Mouse (Mus musculus) CH12.LX (cell line): Measurements from ENCODE around the gene Nup188. TPM values are rescaled to one million over a fixed set of nuclear protein-coding genes. Genes with fewer than 3 reads are reported as not detected.

Source experiments
- DNase-seq: peaks from one replicate; pipeline ENCODE4 v3.0.0-alpha.2; 2013; ENCODE audit errors: extremely low read depth
- H3K27ac ChIP-seq: 2 replicates; pipeline ENCODE4 v1.5.1; 2012; ENCODE audit warnings: low read depth, mild to moderate bottlenecking, control low read depth, moderate library complexity; ENCODE audit not compliant: insufficient read depth
- H3K27me3 ChIP-seq: replicated peaks from 2 replicates; pipeline ENCODE3; 2012; ENCODE audit warnings: inconsistent platforms
- H3K36me3 ChIP-seq, 2 experiments: replicated peaks in 1 of 2; 2 replicates each; pipeline versions ENCODE3 to v1.6.1; 2012; ENCODE audit warnings: inconsistent platforms in 1 of 2, low read length in 1 of 2, mild to moderate bottlenecking in 1 of 2, mixed read lengths in 1 of 2, moderate library complexity in 1 of 2; ENCODE audit not compliant: control insufficient read depth in 1 of 2, insufficient read depth in 1 of 2
- H3K4me1 ChIP-seq, 2 experiments: 2 replicates each; pipeline ENCODE4 v1.6.1; 2012; ENCODE audit warnings: inconsistent platforms in 1 of 2, moderate library complexity in 1 of 2; ENCODE audit not compliant: insufficient read depth in 2 of 2, control insufficient read depth in 1 of 2
- H3K4me2 ChIP-seq: 2 replicates; pipeline ENCODE4 v1.6.1; 2012; ENCODE audit warnings: low read depth, mild to moderate bottlenecking, control low read depth; ENCODE audit not compliant: poor library complexity, insufficient read depth, severe bottlenecking
- H3K4me3 ChIP-seq, 3 experiments: fragments of 150-350 bp in 1 of 3; sonication (generic) in 1 of 3; replicated peaks in 1 of 3; 2 replicates each; pipeline versions ENCODE3 to v1.5.1; 2011 to 2012; ENCODE audit warnings: low read depth in 2 of 3, low read length in 2 of 3, mild to moderate bottlenecking in 2 of 3, moderate library complexity in 2 of 3, control low read depth in 1 of 3, improper control_type of control experiment in 1 of 3, inconsistent platforms in 1 of 3, mixed read lengths in 1 of 3; ENCODE audit not compliant: poor library complexity in 1 of 3
- H3K79me2 ChIP-seq: replicated peaks from 2 replicates; pipeline ENCODE4 v1.6.1; 2012; ENCODE audit warnings: mild to moderate bottlenecking, moderate library complexity; ENCODE audit not compliant: control insufficient read depth, poor library complexity, insufficient read depth, severe bottlenecking; ENCODE audit errors: extremely low read depth
- H3K9ac ChIP-seq: 2 replicates; pipeline ENCODE4 v1.6.1; 2012; ENCODE audit warnings: low read depth, mild to moderate bottlenecking, control low read depth, moderate library complexity; ENCODE audit not compliant: insufficient read depth
- H3K9me3 ChIP-seq: replicated peaks from 2 replicates; pipeline ENCODE3; 2012; ENCODE audit warnings: low read length, inconsistent platforms, mixed read lengths
- CTCF ChIP-seq, 2 experiments: IDR thresholded peaks in 1 of 2; conservative IDR thresholded peaks in 1 of 2; 2 replicates each; pipeline ENCODE4 v1.5.1; 2011 to 2012; ENCODE audit warnings: low read depth in 2 of 2, low read length in 2 of 2, improper control_type of control experiment in 1 of 2, inconsistent platforms in 1 of 2, mild to moderate bottlenecking in 1 of 2, moderate library complexity in 1 of 2
- E2F4 ChIP-seq: IDR thresholded peaks from 2 replicates; pipeline ENCODE4 v1.6.1; 2011; ENCODE audit warnings: low read depth, low read length, improper control_type of control experiment; ENCODE audit not compliant: insufficient replicate concordance
- EP300 ChIP-seq: IDR thresholded peaks from 2 replicates; pipeline ENCODE4 v1.6.1; 2011; ENCODE audit warnings: low read length, improper control_type of control experiment
- ETS1 ChIP-seq: conservative IDR thresholded peaks from 2 replicates; pipeline ENCODE4 v1.6.1; 2012; ENCODE audit warnings: low read depth, mild to moderate bottlenecking, inconsistent platforms, low read length, improper control_type of control experiment, moderate library complexity
- MEF2A ChIP-seq: IDR thresholded peaks from 2 replicates; pipeline ENCODE4 v1.6.1; 2014; ENCODE audit warnings: low read depth, mild to moderate bottlenecking, inconsistent platforms, low read length, improper control_type of control experiment, borderline replicate concordance
- MYC ChIP-seq: IDR thresholded peaks from 2 replicates; pipeline ENCODE4 v1.6.1; 2011; ENCODE audit warnings: low read depth, mild to moderate bottlenecking, improper control_type of control experiment, low read length
- NELFE ChIP-seq: IDR thresholded peaks from 2 replicates; pipeline ENCODE4 v1.6.1; 2011; ENCODE audit warnings: low read depth, low read length, improper control_type of control experiment
- POLR2A ChIP-seq: IDR thresholded peaks from 2 replicates; pipeline ENCODE4 v1.6.1; 2011; ENCODE audit warnings: low read depth, mild to moderate bottlenecking, improper control_type of control experiment, low read length
- RAD21 ChIP-seq: IDR thresholded peaks from 2 replicates; pipeline ENCODE4 v1.6.1; 2011; ENCODE audit warnings: low read depth, mild to moderate bottlenecking, low read length, improper control_type of control experiment, moderate library complexity
- SMC3 ChIP-seq: IDR thresholded peaks from 2 replicates; pipeline ENCODE4 v1.6.1; 2011; ENCODE audit warnings: low read depth, low read length, improper control_type of control experiment
- TCF12 ChIP-seq: IDR thresholded peaks from 2 replicates; pipeline ENCODE4 v1.6.1; 2014; ENCODE audit warnings: low read depth, mild to moderate bottlenecking, inconsistent platforms, low read length, improper control_type of control experiment
- ZNF384 ChIP-seq: IDR thresholded peaks from 2 replicates; pipeline ENCODE4 v1.6.1; 2012; ENCODE audit warnings: low read depth, low read length, improper control_type of control experiment, inconsistent platforms
- dilution Hi-C: fragments of 300-500 bp; cut with MboI; formaldehyde crosslinking; loops from 2 replicates; pipeline ENCODE4 v1.14.3; 2020; ENCODE audit warnings: low sequenced_read_pairs; ENCODE audit not compliant: extremely low pct_unique_long_range_greater_than_20kb, extremely low pct_ligation_motif_present
- in situ Hi-C: fragments of 300-500 bp; cut with MboI; formaldehyde crosslinking; loops from 3 replicates; pipeline ENCODE4 v1.14.3; 2019; ENCODE audit warnings: low sequenced_read_pairs, low pct_ligation_motif_present, low pct_unique_long_range_greater_than_20kb, mixed read lengths
- polyA plus RNA-seq: library from polyadenylated mRNA; unstranded; fragments of >175 nt; gene quantifications from 2 replicates; pipeline ENCODE4 v1.2.1, GENCODE M21; 2012; ENCODE audit warnings: low read depth; ENCODE audit not compliant: insufficient read length
- total RNA-seq, 2 experiments: library from RNA; depleted of rRNA; stranded (reverse); fragments of 300-350 nt in 1 of 2; fragments of >200 nt in 1 of 2; gene quantifications; 2 replicates each; pipeline ENCODE4 v1.2.3; 2012 to 2014

Nup188 gene
- total and polyA plus RNA-seq, 3 experiments = 19.7 to 58.8 (median 47.6) TPM

- in situ Hi-C loops (no loop called here), dilution Hi-C loops (no loop called here)
- H3K4me3 ChIP-seq = no peak overlapping the region
- TF ChIP-seq CTCF (conservative IDR thresholded peaks at IDR 0.05 in 1 of 2, IDR thresholded peaks at IDR 0.05 in 1 of 2; ENCODE audit: low read depth in 2 of 2, low read length in 2 of 2) (peak in 1 of 2 experiments; percentile 46; a peak in 2 of 4 replicates), MYC (0 out of 2 replicates have a peak, but pooled peaks have one; percentile 20), RAD21 (peak; percentile 23), EP300 (no peak), SMC3 (peak; percentile 34)
- TF ChIP-seq, all 38 proteins: peak for 4
- no peaks in the 10 kb centered on the region for H3K27me3 ChIP-seq
- H3K9ac ChIP-seq = no peak overlapping the region
- peaks cover 18 to 44% of the 10 kb centered on the region in 2 experiments for H3K4me1 ChIP-seq
- peaks cover 34 to 81% of the 10 kb centered on the region in 2 experiments for H3K36me3 ChIP-seq
- H3K4me2 ChIP-seq = no peak overlapping the region
- H3K9me3 ChIP-seq = no peaks in the 10 kb centered on the region
- DNase-seq = no peak
- H3K79me2 ChIP-seq = no peaks in the 10 kb centered on the region
- no peak overlapping the region for H3K27ac ChIP-seq
Observed at GRCm38 (mm10) chr2:30261064-30261736, 25.0 kb upstream of the Nup188 start.

DNA sequence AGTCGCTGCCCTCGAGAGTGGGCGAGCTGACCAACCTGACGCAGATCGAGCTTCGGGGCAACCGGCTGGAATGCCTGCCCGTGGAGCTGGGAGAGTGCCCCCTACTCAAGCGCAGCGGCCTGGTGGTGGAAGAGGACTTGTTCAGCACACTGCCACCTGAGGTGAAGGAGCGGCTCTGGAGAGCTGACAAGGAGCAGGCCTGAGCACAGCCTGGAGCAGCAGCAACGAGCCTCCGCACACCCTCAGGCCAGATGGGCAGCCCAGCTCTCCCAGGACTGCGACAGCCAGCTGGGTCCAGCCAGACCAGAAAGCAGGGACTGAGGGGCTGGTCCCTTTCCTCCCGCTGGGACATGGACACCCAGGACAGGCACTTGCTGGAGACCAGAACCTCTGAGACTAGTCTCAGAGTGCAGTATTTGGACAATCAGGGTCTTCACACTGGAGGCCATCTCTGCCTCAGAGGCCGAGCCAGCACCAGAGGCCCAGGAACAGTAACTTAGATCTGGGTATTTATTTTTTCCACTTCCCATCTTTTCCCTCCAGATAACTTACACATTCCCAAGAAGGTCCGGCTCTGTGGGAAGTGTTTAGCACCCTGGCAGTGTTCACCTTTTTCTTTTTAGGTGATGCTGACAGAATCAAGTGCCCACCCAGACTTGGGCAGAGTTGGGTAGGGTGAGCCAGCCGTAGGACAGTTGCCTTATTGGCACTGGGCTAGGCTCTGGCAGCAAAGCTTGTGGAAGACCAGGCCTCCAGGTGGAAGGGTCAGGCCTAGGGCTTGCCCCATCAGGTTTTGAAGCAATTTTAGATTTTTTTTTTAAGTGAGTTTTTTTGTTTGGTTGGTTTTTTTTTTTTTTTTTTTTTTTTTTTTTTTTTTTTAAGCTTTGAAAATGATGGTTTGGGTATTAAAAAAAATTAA lies 24.0 kb upstream of the Nup188 start:
- dilution Hi-C loops (no loop called here), in situ Hi-C loops (no loop called here)
- no peak overlapping the region for H3K9ac ChIP-seq
- H3K79me2 ChIP-seq = no peaks in the 10 kb centered on the region
- no peak overlapping the region for H3K4me3 ChIP-seq
- H3K36me3 ChIP-seq = peaks cover 24 to 71% of the 10 kb centered on the region in 2 experiments
- no peak overlapping the region for H3K4me2 ChIP-seq
- H3K27me3 ChIP-seq = no peaks in the 10 kb centered on the region
- no peak overlapping the region for H3K27ac ChIP-seq
- H3K4me1 ChIP-seq = peaks cover 23 to 52% of the 10 kb centered on the region in 2 experiments
- no peaks in the 10 kb centered on the region for H3K9me3 ChIP-seq
- TF ChIP-seq ZNF384 (0 out of 2 replicates have a peak, but pooled peaks have one; percentile 15), TCF12 (no peak)
- TF ChIP-seq, all 38 proteins: peak for 1
- DNase-seq = no peak

GRCm38 (mm10) chr2:30262840-30263441 lies 23.3 kb upstream of the Nup188 start:
- H3K4me3 ChIP-seq = no peak overlapping the region
- TF ChIP-seq MEF2A = no peak
- no peak for TF ChIP-seq E2F4
- no peak for TF ChIP-seq POLR2A
- TF ChIP-seq NELFE = no peak
- 0 out of 2 replicates have a peak, but pooled peaks have one; percentile 2 for TF ChIP-seq ZNF384
- no peak for TF ChIP-seq ETS1
- in situ Hi-C loops (no loop called here), dilution Hi-C loops (no loop called here)
- no peak overlapping the region for H3K9ac ChIP-seq
- H3K79me2 ChIP-seq = no peaks in the 10 kb centered on the region
- H3K27ac ChIP-seq = no peak overlapping the region
- peaks cover 21 to 69% of the 10 kb centered on the region in 2 experiments for H3K36me3 ChIP-seq
- H3K9me3 ChIP-seq = no peaks in the 10 kb centered on the region
- no peak for DNase-seq
- H3K4me1 ChIP-seq = peaks cover 23 to 52% of the 10 kb centered on the region in 2 experiments
- no peaks in the 10 kb centered on the region for H3K27me3 ChIP-seq
- H3K4me2 ChIP-seq = no peak overlapping the region
